Mouse (Mus musculus) stomach, postnatal 0 days (tissue): ENCODE results near the gene Crtam. TPM values are rescaled to one million over a fixed set of nuclear protein-coding genes. Genes with fewer than 3 reads are reported as not detected.

Source experiments
- ATAC-seq: fragments of 200-750 bp; cut with Nextera tagmentation; 2 replicates; pipeline ENCODE4 v1.8.0; 2017; ENCODE audit not compliant: low FRiP score, low TSS enrichment
- DNase-seq: peaks from one replicate; pipeline ENCODE4 v3.0.0-alpha.2; 2016; ENCODE audit warnings: low spot score
- H3K27ac ChIP-seq: fragments of 300-500 bp; sonication (generic); replicated peaks from 2 replicates; pipeline ENCODE4 v1.5.1; 2014; ENCODE audit warnings: mild to moderate bottlenecking, control low read depth
- H3K27me3 ChIP-seq: fragments of 300-500 bp; sonication (generic); 2 replicates; pipeline ENCODE4 v1.6.1; 2014; ENCODE audit warnings: low read length; ENCODE audit not compliant: control insufficient read depth, insufficient read depth
- H3K36me3 ChIP-seq: fragments of 300-500 bp; sonication (generic); 2 replicates; pipeline ENCODE4 v1.6.1; 2014; ENCODE audit warnings: low read length, mixed read lengths; ENCODE audit not compliant: control insufficient read depth, insufficient read depth
- H3K4me1 ChIP-seq: fragments of 300-500 bp; sonication (generic); replicated peaks from 2 replicates; pipeline ENCODE4 v1.6.1; 2014; ENCODE audit warnings: antibody characterized with exemption; ENCODE audit not compliant: control insufficient read depth, insufficient read depth
- H3K4me2 ChIP-seq: fragments of 300-500 bp; sonication (generic); replicated peaks from 2 replicates; pipeline ENCODE4 v1.6.1; 2014; ENCODE audit warnings: low read depth, mild to moderate bottlenecking, control low read depth, moderate library complexity
- H3K4me3 ChIP-seq: fragments of 300-500 bp; sonication (generic); 2 replicates; pipeline ENCODE4 v1.5.1; 2014; ENCODE audit warnings: low read depth, low read length, control low read depth
- H3K9ac ChIP-seq: fragments of 300-500 bp; sonication (generic); 2 replicates; pipeline ENCODE4 v1.6.1; 2014; ENCODE audit warnings: mild to moderate bottlenecking, low read length, control low read depth, mixed read lengths
- H3K9me3 ChIP-seq: fragments of 300-500 bp; sonication (generic); 2 replicates; pipeline ENCODE4 v1.6.1; 2016; ENCODE audit warnings: low read length; ENCODE audit not compliant: control insufficient read depth
- CTCF ChIP-seq: IDR thresholded peaks from 2 replicates; pipeline ENCODE4 v1.5.1; 2016; ENCODE audit warnings: antibody characterized with exemption, low read depth, mild to moderate bottlenecking, moderate library complexity
- EP300 ChIP-seq: optimal IDR thresholded peaks from 2 replicates; pipeline ENCODE3; 2016; ENCODE audit warnings: antibody characterized with exemption
- WGBS: fragments of 180-500 bp; shearing (Covaris S2); extraction: QIAGEN DNeasy Blood & Tissue Kit; methylation state at CpG from one replicate; pipeline ENCODE4 v1.1.7; 2014; 5-methylcytosine and 5-hydroxymethylcytosine counted together
- polyA plus RNA-seq: library from polyadenylated mRNA; unstranded; fragments of >200 nt; fragmentation: Nextera tagmentation; extraction: Ambion mirVana; gene quantifications from 2 replicates; pipeline ENCODE4 v1.2.1, GENCODE M21; 2015

Crtam gene
- polyA plus RNA-seq, 1 experiment from 2014 or later, result not detected

- 80% methylated on average over 3 of the region's 3 CpGs for WGBS
- TF ChIP-seq EP300 (no peak), CTCF (no peak)
- H3K9ac ChIP-seq, result no peak overlapping the region
Measured at GRCm38 (mm10) chr9:41020486-41020885, 16.1 kb upstream of the Crtam start.

GRCm38 (mm10) chr9:41014512-41014911, 10.1 kb upstream of the Crtam start:
- H3K27me3 ChIP-seq, result no peaks in the 10 kb centered on the region
- no peaks in the 10 kb centered on the region for H3K9me3 ChIP-seq
- ATAC-seq, result no peak
- no peaks in the 10 kb centered on the region for H3K4me1 ChIP-seq
- no peak for DNase-seq
- TF ChIP-seq CTCF, result no peak
- TF ChIP-seq EP300, result no peak
- H3K27ac ChIP-seq, result no peak overlapping the region
- no peaks in the 10 kb centered on the region for H3K36me3 ChIP-seq
- whole genome bisulfite sequencing, result 64% methylated on average over 4 of the region's 4 CpGs
- no peak overlapping the region for H3K9ac ChIP-seq
- H3K4me3 ChIP-seq, result no peak overlapping the region
- H3K4me2 ChIP-seq, result no peak overlapping the region

More at GRCm38 (mm10) chr9:41020486-41020885, 16.1 kb upstream of the Crtam start:
- no peak overlapping the region for H3K4me3 ChIP-seq
- H3K36me3 ChIP-seq, result no peaks in the 10 kb centered on the region
- H3K27me3 ChIP-seq, result no peaks in the 10 kb centered on the region
- ATAC-seq (no peak), DNase-seq (no peak)
- H3K4me1 ChIP-seq, result no peaks in the 10 kb centered on the region
- no peak overlapping the region for H3K27ac ChIP-seq
- no peaks in the 10 kb centered on the region for H3K9me3 ChIP-seq
- H3K4me2 ChIP-seq, result no peak overlapping the region

GRCm38 (mm10) chr9:41012456-41012855, 8.0 kb upstream of the Crtam start:
- DNase-seq, result no peak
- no peak overlapping the region for H3K27ac ChIP-seq
- WGBS, result 86% methylated on average over 5 of the region's 5 CpGs
- H3K9ac ChIP-seq, result no peak overlapping the region
- ATAC-seq, result no peak
- TF ChIP-seq EP300, result no peak
- no peaks in the 10 kb centered on the region for H3K27me3 ChIP-seq
- H3K36me3 ChIP-seq, result no peaks in the 10 kb centered on the region
- H3K9me3 ChIP-seq, result no peaks in the 10 kb centered on the region
- no peaks in the 10 kb centered on the region for H3K4me1 ChIP-seq
- H3K4me3 ChIP-seq, result no peak overlapping the region
- H3K4me2 ChIP-seq, result no peak overlapping the region

- Histone ChIP-seq H3K27ac (no peak overlapping the region), H3K36me3 (no peaks in the 10 kb centered on the region), H3K4me2 (no peak overlapping the region), H3K4me3 (no peak overlapping the region), H3K27me3 (no peaks in the 10 kb centered on the region), H3K4me1 (no peaks in the 10 kb centered on the region), H3K9me3 (no peaks in the 10 kb centered on the region), H3K9ac (no peak overlapping the region)
- WGBS, result 69% methylated on average over 13 of the region's 13 CpGs
- no peak for ATAC-seq
- TF ChIP-seq EP300, result no peak
- no peak for TF ChIP-seq CTCF
- no peak for DNase-seq
Measured at GRCm38 (mm10) chr9:41011512-41012436, 7.3 kb upstream of the Crtam start.

GRCm38 (mm10) chr9:41007785-41008184, 3.4 kb upstream of the Crtam start:
- Histone ChIP-seq H3K4me3 (no peak overlapping the region), H3K27ac (no peak overlapping the region), H3K4me1 (no peaks in the 10 kb centered on the region), H3K4me2 (no peak overlapping the region), H3K27me3 (no peaks in the 10 kb centered on the region), H3K9ac (no peak overlapping the region), H3K36me3 (no peaks in the 10 kb centered on the region), H3K9me3 (no peaks in the 10 kb centered on the region)
- WGBS, result 31% methylated on average over 1 of the region's 1 CpGs
- DNase-seq, result no peak
- TF ChIP-seq CTCF, result no peak
- TF ChIP-seq EP300, result no peak
- ATAC-seq, result no peak

- ATAC-seq (no peak), DNase-seq (no peak)
- Histone ChIP-seq H3K9me3 (no peaks in the 10 kb centered on the region), H3K4me3 (no peak overlapping the region), H3K27ac (no peak overlapping the region), H3K36me3 (no peaks in the 10 kb centered on the region), H3K4me1 (no peaks in the 10 kb centered on the region), H3K27me3 (no peaks in the 10 kb centered on the region), H3K4me2 (no peak overlapping the region), H3K9ac (no peak overlapping the region)
- TF ChIP-seq EP300, result no peak
- TF ChIP-seq CTCF, result no peak
- WGBS, result 68% methylated on average over 7 of the region's 7 CpGs
Measured at GRCm38 (mm10) chr9:40997116-40997779, 7.2 kb downstream of the Crtam start.
